ENCODE assay signal across 22 mouse cellular contexts in genomic region chr2:153263053-153263452, GRCm38 (mm10). TPM values are rescaled to one million over a fixed set of nuclear protein-coding genes. Genes with fewer than 3 reads are reported as not detected.
DNase-seq lines count a peak whose midpoint lies in the region; ATAC-seq lines count a peak whose summit lies in the region.
"Had no signal": no experiment of that assay in that cellular context is flagged by ENCODE, and none has a peak within 500 bp of the region (broad histone marks: within the 10 kb centered on the region; RNA-seq: fewer than 3 reads in every experiment).

No protein-coding gene starts in this region.

- peaks cover 17% of the 10 kb centered on the region for H3K4me1 ChIP-seq in heart, embryonic 11.5 days (ENCODE audit: control insufficient read depth, insufficient read depth, low read length)
- H3K4me1 ChIP-seq in limb, embryonic 10.5 days: no peaks in the 10 kb centered on the region
- H3K4me1 ChIP-seq: hindbrain, embryonic 15.5 days; midbrain, embryonic 15.5 days; neural tube, embryonic 13.5 days had no signal

- H3K36me3 ChIP-seq in splenic B cell, adult 2 months (ENCODE audit: control insufficient read depth, insufficient read depth, low read length, poor library complexity, severe bottlenecking): no peaks in the 10 kb centered on the region
- H3K36me3 ChIP-seq in heart, embryonic 11.5 days (ENCODE audit: control insufficient read depth, insufficient read depth, low read length): peaks cover 21% of the 10 kb centered on the region
- H3K36me3 ChIP-seq in limb, embryonic 10.5 days: peaks cover 87% of the 10 kb centered on the region

- WGBS in heart, embryonic 11.5 days (ENCODE audit: insufficient replicate concordance): 62% methylated on average over 7 of the region's 7 CpGs
- 89% methylated on average over 7 of the region's 7 CpGs for WGBS in limb, embryonic 10.5 days

- no peak overlapping the region for H3K27ac ChIP-seq in heart, embryonic 11.5 days (ENCODE audit: low read depth, low read length)
- H3K27ac ChIP-seq in limb, embryonic 10.5 days: no peak overlapping the region
- H3K27ac ChIP-seq: heart, adult 2 months; hindbrain, embryonic 15.5 days; limb, embryonic 13.5 days; liver, embryonic 15.5 days; macrophage; midbrain, embryonic 15.5 days; neural tube, embryonic 13.5 days; stomach, postnatal 0 days had no signal

- no peaks in the 10 kb centered on the region for H3K9me3 ChIP-seq in heart, embryonic 11.5 days (replicated peaks; ENCODE audit: control insufficient read depth, low read length)
- no peaks in the 10 kb centered on the region for H3K9me3 ChIP-seq in limb, embryonic 10.5 days (replicated peaks)
- H3K9me3 ChIP-seq: hindbrain, embryonic 15.5 days; limb, embryonic 13.5 days; liver, embryonic 15.5 days; midbrain, embryonic 15.5 days; neural tube, embryonic 13.5 days had no signal

- no peak overlapping the region for H3K9ac ChIP-seq in heart, embryonic 11.5 days (ENCODE audit: low read depth, low read length)
- H3K9ac ChIP-seq: hindbrain, embryonic 15.5 days; limb, embryonic 13.5 days; liver, embryonic 15.5 days; midbrain, embryonic 15.5 days; neural tube, embryonic 13.5 days had no signal

- no peaks in the 10 kb centered on the region for H3K27me3 ChIP-seq in splenic B cell, adult 2 months (ENCODE audit: control insufficient read depth, insufficient read depth, low read length, poor library complexity, severe bottlenecking)
- H3K27me3 ChIP-seq in heart, embryonic 11.5 days (ENCODE audit: control insufficient read depth, insufficient read depth, low read length): no peaks in the 10 kb centered on the region
- no peaks in the 10 kb centered on the region for H3K27me3 ChIP-seq in limb, embryonic 10.5 days (ENCODE audit: low read depth, poor library complexity, severe bottlenecking)
- H3K27me3 ChIP-seq: hindbrain, embryonic 15.5 days; limb, embryonic 13.5 days; liver, embryonic 15.5 days; midbrain, embryonic 15.5 days; neural tube, embryonic 13.5 days had no signal

- no peak for ATAC-seq in heart, embryonic 11.5 days (replicated peaks; ENCODE audit: insufficient number of reproducible peaks, low FRiP score, low TSS enrichment)
- ATAC-seq: forebrain, embryonic 14.5 days; midbrain, embryonic 15.5 days had no signal

- H3K4me3 ChIP-seq in heart, embryonic 11.5 days (ENCODE audit: low read depth, low read length): no peak overlapping the region
- H3K4me3 ChIP-seq in limb, embryonic 10.5 days: no peak overlapping the region
- H3K4me3 ChIP-seq: heart, adult 2 months; hindbrain, embryonic 15.5 days; limb, embryonic 13.5 days; liver, embryonic 15.5 days; midbrain, embryonic 15.5 days; neural tube, embryonic 13.5 days had no signal

- DNase-seq in A20 (ENCODE audit: low read depth, low spot score): peak; percentile 87
- DNase-seq in CD8-positive naive resting alpha-beta T cell, adult 2 months (ENCODE audit: low read depth in 2 of 2, low spot score in 2 of 2): peak; percentile 67 to 70
- DNase-seq in induced T-regulatory cell, adult 2 months (ENCODE audit: low read depth): peak; percentile 90
- peak; percentile 79 for DNase-seq in splenic B cell, adult 2 months (ENCODE audit: low read depth, low spot score)
- DNase-seq in limb, embryonic 10.5 days (ENCODE audit: low spot score): no peak
- DNase-seq in gastrocnemius, postnatal 4 days (ENCODE audit: low spot score in 2 of 2): no peak
- no peak for DNase-seq in cerebellum, postnatal 36 days
- DNase-seq: adrenal gland, adult 2 months; cerebellum, adult 8-10 months; heart, adult 2 months; heart, postnatal 10 days; kidney, adult 8-10 months; right cerebral cortex, postnatal 4 days had no signal

- H3K4me2 ChIP-seq in heart, embryonic 11.5 days: no peak overlapping the region
- H3K4me2 ChIP-seq: hindbrain, embryonic 15.5 days; limb, embryonic 13.5 days; liver, embryonic 15.5 days; midbrain, embryonic 15.5 days; neural tube, embryonic 13.5 days had no signal

RNA-seq across cellular contexts. Expression of gene Pofut1, which starts 21.7 kb away (rescaled TPM):
- polyA plus RNA-seq in heart, embryonic 11.5 days (2014; fragmentation: Nextera tagmentation; extraction: Ambion mirVana): 5.8 and 6.6 TPM in 2 replicates
- polyA plus RNA-seq in limb, embryonic 10.5 days (2016; fragmentation: Nextera tagmentation; extraction: Ambion mirVana): 5.9 and 6.1 TPM in 2 replicates
- total RNA-seq in gastrocnemius, postnatal 4 days (2021): 10 to 100 TPM; 45.3 to 46.9 TPM

RNA-seq across cellular contexts. Expression of gene Plagl2, which starts 21.8 kb away (rescaled TPM):
- 22.6 and 25.3 TPM in 2 replicates for polyA plus RNA-seq in heart, embryonic 11.5 days (2014; fragmentation: Nextera tagmentation; extraction: Ambion mirVana)
- polyA plus RNA-seq in limb, embryonic 10.5 days (2016; fragmentation: Nextera tagmentation; extraction: Ambion mirVana): 24.6 and 27.3 TPM in 2 replicates
- total RNA-seq in gastrocnemius, postnatal 4 days (2021): 10 to 100 TPM; 13.4 to 13.6 TPM

RNA-seq across cellular contexts. Expression of gene Kif3b, which starts 28.2 kb away (rescaled TPM):
- 3.6 TPM in 2 replicates for polyA plus RNA-seq in heart, embryonic 11.5 days (2014; fragmentation: Nextera tagmentation; extraction: Ambion mirVana)
- 4.8 and 5.4 TPM in 2 replicates for polyA plus RNA-seq in limb, embryonic 10.5 days (2016; fragmentation: Nextera tagmentation; extraction: Ambion mirVana)
- 1 to 10 TPM; 8.9 to 9.1 TPM for total RNA-seq in gastrocnemius, postnatal 4 days (2021)

RNA-seq across cellular contexts. Expression of gene Tspyl3, which starts 37.8 kb away (rescaled TPM):
- polyA plus RNA-seq in heart, embryonic 11.5 days (2014; fragmentation: Nextera tagmentation; extraction: Ambion mirVana): 4.8 and 5.6 TPM in 2 replicates
- polyA plus RNA-seq in limb, embryonic 10.5 days (2016; fragmentation: Nextera tagmentation; extraction: Ambion mirVana): 5.8 and 9.9 TPM in 2 replicates
- 1 to 10 TPM; 3.8 to 4.0 TPM for total RNA-seq in gastrocnemius, postnatal 4 days (2021)

Comparison
In these comparisons a context has a peak if more than half of its experiments do, and no peak if none do; other contexts are left out.
1. DNase-seq: peak in A20 (single experiment), CD8-positive naive resting alpha-beta T cell, adult 2 months (2 of 2), induced T-regulatory cell, adult 2 months (single experiment) and splenic B cell, adult 2 months (single experiment); none in limb, embryonic 10.5 days (single experiment), gastrocnemius, postnatal 4 days (0 of 2) and cerebellum, postnatal 36 days (0 of 2).